Mouse (Mus musculus): Measurements from ENCODE around the gene Gm10061.
"Not testable (repeated sequence)": the region's sequence is repeated elsewhere in the genome, so short reads cannot be mapped to it uniquely, and the experiment has no call there.

Gene Gm10061

GRCm38 (mm10) chr16:89150786-89151185 is at the start of gene Gm10061:
TSS of gene Gm10061 (plus strand) at chr16:89151086.
- DNase-seq = no peak

- DNase-seq = no peak
Observed at GRCm38 (mm10) chr16:89140551-89140950, 10.3 kb upstream of the Gm10061 start, which contains the start of gene Gm6358. TSS of gene Gm6358 (plus strand) at chr16:89140851.

- no peak for DNase-seq
Observed at GRCm38 (mm10) chr16:89157652-89158051, 6.8 kb downstream of the Gm10061 start, which contains the start of gene Gm9789. TSS of gene Gm9789 (plus strand) at chr16:89157952.

GRCm38 (mm10) chr16:89169190-89169589 is 18.3 kb downstream of the Gm10061 start, which contains the start of gene Gm7735:
TSS of gene Gm7735 (plus strand) at chr16:89169490.
- DNase-seq = not testable (repeated sequence)

GRCm38 (mm10) chr16:89174435-89174834 is 23.5 kb downstream of the Gm10061 start, which contains the start of gene 1110057P08Rik:
TSS of gene 1110057P08Rik (plus strand) at chr16:89174735.
- DNase-seq = no peak

- no peak for DNase-seq
Observed at GRCm38 (mm10) chr16:89188621-89189020, 37.7 kb downstream of the Gm10061 start.

Data from cerebellum, adult 9-11 months (tissue).